Mouse (Mus musculus) limb, embryonic 10.5 days (tissue): ENCODE measurements around the gene Rasl10a. TPM values are rescaled to one million over a fixed set of nuclear protein-coding genes. Genes with fewer than 3 reads are reported as not detected.

Experiments used
- DNase-seq: peaks from one replicate; pipeline ENCODE4 v3.0.0-alpha.2; 2017; ENCODE audit warnings: low spot score
- H3K27ac ChIP-seq: fragments of 300-500 bp; sonication (generic); 2 replicates; pipeline ENCODE4 v1.5.1; 2016; ENCODE audit warnings: mild to moderate bottlenecking
- H3K27me3 ChIP-seq: fragments of 300-500 bp; sonication (generic); 2 replicates; pipeline ENCODE4 v1.6.1; 2016; ENCODE audit warnings: low read depth, mild to moderate bottlenecking; ENCODE audit not compliant: poor library complexity, severe bottlenecking
- H3K36me3 ChIP-seq: fragments of 300-500 bp; sonication (generic); 2 replicates; pipeline ENCODE4 v1.6.1; 2016; ENCODE audit warnings: mild to moderate bottlenecking, moderate library complexity
- H3K4me1 ChIP-seq: fragments of 300-500 bp; sonication (generic); 2 replicates; pipeline ENCODE4 v1.6.1; 2016
- H3K4me3 ChIP-seq: fragments of 300-500 bp; sonication (generic); 2 replicates; pipeline ENCODE4 v1.5.1; 2016; ENCODE audit warnings: mild to moderate bottlenecking, moderate library complexity
- H3K9me3 ChIP-seq: fragments of 300-500 bp; sonication (generic); replicated peaks from 2 replicates; pipeline ENCODE4 v1.6.1; 2016; ENCODE audit warnings: mild to moderate bottlenecking
- WGBS: fragments of 180-500 bp; shearing (Covaris S2); methylation state at CpG from one replicate; pipeline ENCODE4 v1.1.7; 2016; 5-methylcytosine and 5-hydroxymethylcytosine counted together
- microRNA-seq: library from miRNA; unstranded; fragments of <30 nt; microRNA quantifications from one replicate; pipeline ENCODE4, GENCODE M21; 2017
- polyA plus RNA-seq: library from polyadenylated mRNA; unstranded; fragments of >200 nt; fragmentation: Nextera tagmentation; extraction: Ambion mirVana; gene quantifications from 2 replicates; pipeline ENCODE4 v1.2.1, GENCODE M21; 2016

Gene Rasl10a
- polyA plus RNA-seq, 1 experiment from 2014 or later = 0.51 TPM

DNA sequence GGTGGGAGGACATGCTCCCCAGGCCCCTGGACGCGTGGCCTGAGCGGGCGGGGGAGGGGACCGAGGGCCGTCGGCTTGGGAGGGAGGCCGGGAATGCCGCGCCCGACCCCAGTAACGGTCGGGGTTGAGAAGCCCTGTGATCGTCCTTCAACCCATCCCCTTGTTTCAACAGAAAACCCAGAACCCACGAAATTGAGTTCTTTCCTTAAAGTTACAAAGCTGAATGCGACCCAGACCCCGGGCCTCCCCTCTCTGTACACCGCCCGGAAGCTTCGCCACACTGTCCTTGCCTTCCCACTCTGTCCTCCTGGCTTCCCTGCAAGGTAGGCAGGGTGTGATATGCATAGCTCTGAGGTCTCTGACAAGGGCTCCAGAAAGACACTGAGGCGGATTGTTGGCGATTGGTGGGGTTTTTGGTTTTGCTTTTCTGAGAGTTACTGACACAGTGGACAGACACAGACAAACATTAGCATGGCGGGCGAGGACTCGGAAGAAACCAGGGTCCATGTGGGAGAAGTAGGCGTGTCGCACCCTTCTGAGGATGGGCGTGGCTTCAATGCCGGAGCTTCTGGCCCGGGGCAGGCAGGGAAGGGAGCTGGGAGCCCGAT, 41.8 kb downstream of the Rasl10a start:
- peaks cover 40% of the 10 kb centered on the region for H3K36me3 ChIP-seq
- H3K4me3 ChIP-seq = peak overlapping the region; percentile 90
- DNase-seq = peak; percentile 88
- under 1% methylated on average over 31 of the region's 31 CpGs for WGBS
- no peaks in the 10 kb centered on the region for H3K27me3 ChIP-seq
- peaks cover 40% of the 10 kb centered on the region for H3K4me1 ChIP-seq
- no peaks in the 10 kb centered on the region for H3K9me3 ChIP-seq
- peak overlapping the region; percentile 99 for H3K27ac ChIP-seq

DNA sequence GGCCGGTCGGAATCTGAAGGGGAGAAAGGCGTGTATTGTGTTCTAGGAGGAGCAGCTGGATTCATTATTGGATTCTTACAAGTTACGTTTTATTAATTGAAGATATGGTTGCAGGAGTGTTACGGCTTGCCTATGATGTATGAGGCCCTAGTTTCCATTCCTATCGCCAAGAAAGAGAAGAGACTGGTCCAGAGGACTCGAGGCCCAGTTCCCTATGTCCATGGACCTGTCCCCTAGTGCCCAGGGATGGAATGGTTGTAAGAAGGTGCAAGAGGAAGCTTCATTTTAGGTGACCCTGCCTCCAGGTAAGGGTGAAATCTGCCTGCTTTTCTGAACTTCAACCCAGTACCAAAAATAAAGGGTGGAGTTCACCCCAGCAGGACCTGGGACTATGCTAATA, 42.4 kb downstream of the Rasl10a start:
- WGBS = 1% methylated on average over 7 of the region's 7 CpGs
- Histone ChIP-seq H3K9me3 (no peaks in the 10 kb centered on the region), H3K27me3 (no peaks in the 10 kb centered on the region), H3K4me3 (peak overlapping the region; percentile 90), H3K4me1 (peaks cover 40% of the 10 kb centered on the region), H3K27ac (peak overlapping the region; percentile 99), H3K36me3 (peaks cover 39% of the 10 kb centered on the region)
- no peak for DNase-seq

DNA sequence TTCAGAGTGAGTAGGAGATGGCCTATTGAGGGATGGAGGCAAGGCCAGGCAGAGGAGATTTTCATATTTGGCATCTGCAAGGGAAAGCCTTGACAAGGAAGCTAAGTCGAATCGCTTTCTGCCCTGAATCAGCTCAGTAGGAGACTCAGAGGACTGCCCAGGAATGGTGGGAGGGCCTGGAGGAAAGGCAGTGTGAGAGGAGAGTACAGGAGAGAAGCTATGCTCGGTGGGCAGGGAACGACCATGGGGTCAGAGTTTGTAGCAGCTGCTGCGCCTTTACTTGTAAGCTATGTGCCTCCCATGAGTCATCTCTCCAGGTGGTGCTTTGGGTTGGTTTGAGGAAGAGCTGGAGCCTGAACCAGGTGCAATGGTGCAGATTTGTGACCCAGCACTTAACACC, 42.9 kb downstream of the Rasl10a start:
- WGBS = 44% methylated on average over 5 of the region's 5 CpGs
- H3K27me3 ChIP-seq = no peaks in the 10 kb centered on the region
- DNase-seq = no peak
- H3K27ac ChIP-seq = peak overlapping the region; percentile 99
- H3K36me3 ChIP-seq = peaks cover 39% of the 10 kb centered on the region
- H3K4me1 ChIP-seq = peaks cover 40% of the 10 kb centered on the region
- peak overlapping the region; percentile 90 for H3K4me3 ChIP-seq
- no peaks in the 10 kb centered on the region for H3K9me3 ChIP-seq

DNA sequence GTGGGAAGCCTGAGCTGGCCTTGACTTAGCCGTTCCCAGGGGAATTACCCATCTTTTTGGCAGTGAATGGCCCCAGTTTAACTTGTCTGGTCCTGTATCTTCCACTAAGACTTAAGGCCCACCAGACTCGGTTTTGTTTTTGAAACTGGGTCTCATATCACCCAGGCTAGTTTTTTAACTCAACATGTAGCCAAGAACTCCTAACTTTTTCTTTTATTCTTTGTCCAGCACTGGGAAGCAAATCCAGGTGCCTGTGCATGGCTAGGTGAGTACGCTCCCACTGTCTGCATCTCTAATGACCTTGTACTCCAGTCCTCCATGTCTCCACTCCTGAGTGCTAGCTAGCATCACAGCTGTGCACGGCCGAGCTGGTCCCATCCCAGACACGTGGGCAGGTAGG, 43.7 kb downstream of the Rasl10a start:
- no peak for DNase-seq
- Histone ChIP-seq H3K4me3 (peak overlapping the region; percentile 14; the same call in 1 of the 2 replicates), H3K36me3 (peaks cover 31% of the 10 kb centered on the region), H3K4me1 (peaks cover 37% of the 10 kb centered on the region), H3K27me3 (no peaks in the 10 kb centered on the region), H3K9me3 (no peaks in the 10 kb centered on the region), H3K27ac (no peak overlapping the region)
- WGBS = 83% methylated on average over 6 of the region's 6 CpGs

DNA sequence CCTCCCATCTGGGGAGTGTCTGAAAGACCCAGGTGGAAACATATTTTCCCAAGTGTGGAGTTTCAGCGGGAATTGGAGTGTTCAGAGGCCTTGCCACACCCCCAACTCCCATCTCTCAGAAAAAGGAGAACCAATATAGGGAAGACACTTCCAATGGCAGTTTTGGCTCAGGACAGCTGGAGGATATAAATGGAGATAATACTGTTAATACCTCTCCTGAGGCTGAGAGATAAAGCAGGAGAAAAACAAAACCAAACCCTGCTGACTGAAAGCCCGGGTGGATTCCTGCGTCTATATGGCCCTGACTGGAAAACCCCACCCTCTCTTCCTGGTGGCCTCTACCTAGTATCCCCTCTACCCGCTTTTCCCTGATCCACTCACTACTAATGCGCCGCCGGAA, 44.5 kb downstream of the Rasl10a start:
- Histone ChIP-seq H3K27ac (no peak overlapping the region), H3K9me3 (no peaks in the 10 kb centered on the region), H3K27me3 (no peaks in the 10 kb centered on the region), H3K4me3 (no peak overlapping the region), H3K36me3 (peaks cover 30% of the 10 kb centered on the region), H3K4me1 (peaks cover 29% of the 10 kb centered on the region)
- DNase-seq = no peak
- 94% methylated on average over 7 of the region's 7 CpGs for WGBS

DNA sequence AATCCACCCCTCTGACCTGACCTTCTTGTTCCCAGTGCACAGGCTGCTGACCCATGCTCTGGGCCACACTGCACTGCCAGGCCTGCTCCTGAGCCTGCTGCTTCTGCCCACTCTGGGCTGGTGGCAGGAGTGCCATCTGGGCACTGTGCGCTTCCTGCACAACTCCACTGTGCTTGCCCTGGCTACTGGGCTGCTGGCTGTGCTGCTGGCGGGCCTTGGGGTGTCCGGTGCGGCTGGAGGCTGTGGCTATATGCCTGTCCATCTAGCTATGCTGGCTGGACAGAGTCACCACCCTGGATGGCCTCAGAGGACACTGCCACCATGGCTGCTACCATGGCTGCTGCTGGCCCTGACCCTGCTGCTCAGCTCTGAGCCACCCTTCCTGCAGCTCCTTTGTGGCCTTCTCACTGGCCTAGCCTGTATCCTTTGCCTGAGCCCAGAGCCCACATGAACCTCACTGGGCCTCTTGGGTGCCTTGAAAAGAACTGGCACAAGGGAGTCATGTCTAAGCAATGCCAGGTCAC, 46.1 kb downstream of the Rasl10a start:
- H3K4me3 ChIP-seq = no peak overlapping the region
- H3K36me3 ChIP-seq = peaks cover 30% of the 10 kb centered on the region
- H3K4me1 ChIP-seq = peaks cover 25% of the 10 kb centered on the region
- no peaks in the 10 kb centered on the region for H3K9me3 ChIP-seq
- WGBS = 96% methylated on average over 4 of the region's 4 CpGs
- H3K27ac ChIP-seq = no peak overlapping the region
- H3K27me3 ChIP-seq = no peaks in the 10 kb centered on the region
- DNase-seq = no peak

DNA sequence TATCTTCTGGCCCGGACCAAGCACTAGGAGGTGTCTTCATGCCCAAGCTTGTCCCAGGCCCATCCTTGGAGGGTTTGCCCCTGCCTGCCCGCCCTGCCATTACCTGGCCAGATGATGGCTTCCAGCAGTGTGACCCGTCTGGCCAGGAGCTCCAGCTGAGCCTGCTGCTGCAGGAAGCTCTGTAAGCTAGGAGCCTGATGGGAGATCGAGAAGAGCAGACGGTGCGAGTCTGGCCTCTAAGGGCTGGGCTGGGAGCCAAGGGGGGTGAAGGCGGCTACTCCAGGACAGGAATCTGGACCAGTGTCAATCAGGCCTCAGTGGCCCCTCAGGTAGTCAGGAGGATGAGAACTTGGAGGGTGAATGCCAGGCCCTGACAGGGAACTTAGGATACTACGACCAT, 51.5 kb downstream of the Rasl10a start:
- Histone ChIP-seq H3K4me3 (no peak overlapping the region), H3K4me1 (no peaks in the 10 kb centered on the region), H3K36me3 (peaks cover 11% of the 10 kb centered on the region), H3K27ac (no peak overlapping the region), H3K27me3 (no peaks in the 10 kb centered on the region), H3K9me3 (no peaks in the 10 kb centered on the region)
- no peak for DNase-seq
- 67% methylated on average over 8 of the region's 8 CpGs for WGBS

Small RNA genes lying within 50 kb of the gene (microRNA-seq; reads per million reads assigned to microRNA genes)
- gene Gm47296 = 2.1 reads per million

Other genes with a start within 250 kb of the Rasl10a start
- gene Nf2, start 208.6 kb upstream of the Rasl10a start, polyA plus RNA-seq = 61.4 and 63.8 TPM in 2 replicates
- 75.9 and 84.2 TPM in 2 replicates for gene Nipsnap1, start 184.2 kb upstream of the Rasl10a start, polyA plus RNA-seq
- gene Thoc5, start 162.8 kb upstream of the Rasl10a start, polyA plus RNA-seq = 46.3 and 47.5 TPM in 2 replicates
- gene Nefh, start 110.1 kb upstream of the Rasl10a start, polyA plus RNA-seq = 0.08 TPM in 1 of 2 replicates, not detected in the other
- gene Ap1b1, start 71.3 kb upstream of the Rasl10a start, polyA plus RNA-seq = 49.2 and 60.2 TPM in 2 replicates
- 27.5 and 34.4 TPM in 2 replicates for gene Gas2l1, start 7.2 kb downstream of the Rasl10a start, polyA plus RNA-seq
- 29.0 and 31.6 TPM in 2 replicates for gene Rhbdd3, start 40.8 kb downstream of the Rasl10a start, polyA plus RNA-seq
- gene Ewsr1, start 41.1 kb downstream of the Rasl10a start, polyA plus RNA-seq = 893 and 996 TPM in 2 replicates
- 12.1 and 12.3 TPM in 2 replicates for gene Emid1, start 94.1 kb downstream of the Rasl10a start, polyA plus RNA-seq
- gene Kremen1, start 203.4 kb downstream of the Rasl10a start, polyA plus RNA-seq = 16.8 and 17.8 TPM in 2 replicates